Mouse (Mus musculus): Measurements from ENCODE around the gene Sdhc. TPM values are rescaled to one million over a fixed set of nuclear protein-coding genes. Genes with fewer than 3 reads are reported as not detected.

Sdhc gene
- polyA plus RNA-seq, 1 experiment from 2014 or later = 149 TPM

DNA sequence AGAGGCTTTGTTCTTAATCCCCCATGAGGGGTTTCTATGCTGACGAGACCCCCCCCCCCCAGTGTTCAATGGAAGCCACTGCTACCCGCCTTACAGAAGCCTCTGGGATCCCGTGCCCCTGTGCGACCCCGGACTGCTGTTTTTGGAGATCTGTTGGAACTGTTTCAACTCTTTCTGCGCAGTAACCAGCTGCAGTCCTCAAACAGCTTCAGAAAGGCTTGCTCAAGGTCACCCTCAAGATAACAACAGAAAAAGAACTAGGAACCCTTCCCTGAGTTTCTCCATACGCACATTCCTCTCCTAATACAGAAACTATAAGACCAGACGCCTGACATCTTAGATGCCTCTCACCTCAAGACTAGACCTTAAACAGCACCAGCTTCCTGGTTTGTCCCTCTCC, 38.6 kb upstream of the Sdhc start:
- H3K9me3 ChIP-seq (replicated peaks) = no peaks in the 10 kb centered on the region
- peaks cover 8% of the 10 kb centered on the region for H3K4me1 ChIP-seq (replicated peaks)
- H3K4me3 ChIP-seq (replicated peaks) = no peak overlapping the region
- 51% methylated on average over 8 of the region's 8 CpGs for WGBS (ENCODE audit: insufficient replicate concordance)
- ATAC-seq (ENCODE audit: insufficient read depth) = no peak
- H3K36me3 ChIP-seq (replicated peaks) = no peaks in the 10 kb centered on the region
- H3K4me2 ChIP-seq = no peak overlapping the region
- H3K27ac ChIP-seq (replicated peaks) = no peak overlapping the region
- no peak overlapping the region for H3K9ac ChIP-seq
- H3K27me3 ChIP-seq = peaks cover 44% of the 10 kb centered on the region

DNA sequence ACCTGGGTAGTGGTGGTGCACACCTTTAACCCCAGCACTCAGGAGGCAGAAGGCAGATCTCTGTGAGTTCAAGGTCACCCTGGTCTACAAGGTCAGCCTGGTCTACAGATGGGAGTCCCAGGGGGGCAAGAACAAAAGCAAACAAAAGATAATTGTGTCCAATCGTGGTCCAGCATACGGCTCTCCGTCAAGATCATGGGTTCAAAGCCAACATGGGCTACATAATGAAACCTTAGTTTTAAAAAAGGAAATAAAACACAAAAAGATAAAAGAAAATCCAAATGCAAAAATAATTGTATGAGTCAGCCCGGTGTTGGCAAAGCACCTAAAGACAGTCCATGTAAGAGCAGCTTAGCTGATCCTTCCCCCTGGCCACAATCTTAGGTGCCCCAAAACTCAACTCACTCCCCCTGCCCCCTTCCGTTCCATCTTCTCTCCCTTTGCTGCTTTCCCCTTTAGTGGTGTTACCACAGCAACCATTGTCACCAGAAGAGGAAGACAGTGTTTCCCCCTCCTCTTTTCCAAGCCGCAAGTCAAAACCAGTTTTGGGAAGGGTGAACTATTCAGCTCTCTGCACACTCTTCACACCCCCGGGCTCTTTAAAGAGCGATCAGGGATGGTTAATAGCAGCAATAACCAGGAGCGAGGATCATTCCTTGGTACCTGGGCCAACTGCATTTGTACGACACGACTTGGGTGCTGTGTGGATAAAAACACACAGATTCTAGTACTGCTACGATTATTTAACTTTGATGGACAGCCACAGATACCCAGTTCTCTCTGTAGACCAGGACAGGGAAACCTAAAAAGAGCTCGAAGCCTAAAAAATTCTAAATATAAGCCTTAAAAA, 37.7 kb upstream of the Sdhc start:
- peaks cover 12% of the 10 kb centered on the region for H3K4me1 ChIP-seq (replicated peaks)
- WGBS (ENCODE audit: insufficient replicate concordance) = 34% methylated on average over 13 of the region's 13 CpGs
- H3K27me3 ChIP-seq = peaks cover 35% of the 10 kb centered on the region
- no peak overlapping the region for H3K4me2 ChIP-seq
- H3K9me3 ChIP-seq (replicated peaks) = no peaks in the 10 kb centered on the region
- H3K9ac ChIP-seq = no peak overlapping the region
- no peak overlapping the region for H3K4me3 ChIP-seq (replicated peaks)
- H3K36me3 ChIP-seq (replicated peaks) = no peaks in the 10 kb centered on the region
- no peak for ATAC-seq (ENCODE audit: insufficient read depth)
- H3K27ac ChIP-seq (replicated peaks) = no peak overlapping the region

DNA sequence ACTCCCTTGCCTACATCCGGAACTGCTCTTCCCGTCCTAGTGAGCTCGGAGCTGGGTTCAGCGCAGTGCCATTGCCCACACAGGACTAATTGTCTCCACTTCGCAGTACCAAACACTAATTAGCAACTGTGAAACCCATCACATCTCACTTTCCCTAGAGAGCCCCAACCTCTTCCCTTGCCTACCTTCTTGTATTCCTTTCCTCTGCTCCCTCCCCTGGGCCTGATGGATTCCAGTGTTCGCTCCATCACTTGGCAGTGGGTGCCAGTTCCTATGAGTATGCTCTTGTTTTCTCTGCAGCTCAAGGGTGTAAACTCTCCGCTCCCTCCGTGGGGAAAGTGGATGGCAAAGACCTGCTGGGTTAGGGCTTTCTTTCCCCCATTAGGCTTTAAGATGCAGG, 35.3 kb upstream of the Sdhc start:
- Histone ChIP-seq H3K27ac (replicated peaks) (no peak overlapping the region), H3K9ac (no peak overlapping the region), H3K4me1 (replicated peaks) (peaks cover 12% of the 10 kb centered on the region), H3K4me3 (replicated peaks) (no peak overlapping the region), H3K4me2 (no peak overlapping the region), H3K36me3 (replicated peaks) (no peaks in the 10 kb centered on the region), H3K9me3 (replicated peaks) (no peaks in the 10 kb centered on the region), H3K27me3 (peaks cover 10% of the 10 kb centered on the region)
- no peak for ATAC-seq (ENCODE audit: insufficient read depth)
- WGBS (ENCODE audit: insufficient replicate concordance) = 75% methylated on average over 8 of the region's 8 CpGs

DNA sequence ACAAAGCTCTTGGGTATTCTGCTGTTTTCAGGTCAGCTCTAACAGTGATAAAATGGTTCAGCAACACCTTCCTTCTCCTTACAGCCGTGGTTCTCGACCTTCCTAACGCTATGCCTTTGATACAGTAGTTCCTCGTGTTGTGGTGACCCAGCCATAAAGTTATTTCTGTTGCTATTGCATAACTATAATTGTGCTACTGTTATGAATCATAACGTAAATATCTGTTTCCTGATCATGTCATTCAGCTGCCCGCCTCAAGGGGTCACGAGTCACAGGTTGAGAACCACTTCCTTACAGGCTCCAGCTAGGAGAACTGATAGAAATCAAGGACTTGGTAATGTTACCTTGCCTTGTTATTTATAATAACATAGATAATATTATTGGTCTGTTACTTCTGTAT, 33.9 kb upstream of the Sdhc start:
- no peak overlapping the region for H3K9ac ChIP-seq
- H3K9me3 ChIP-seq (replicated peaks) = no peaks in the 10 kb centered on the region
- H3K27ac ChIP-seq (replicated peaks) = no peak overlapping the region
- H3K36me3 ChIP-seq (replicated peaks) = no peaks in the 10 kb centered on the region
- no peak overlapping the region for H3K4me3 ChIP-seq (replicated peaks)
- peaks cover 6% of the 10 kb centered on the region for H3K4me1 ChIP-seq (replicated peaks)
- no peak for ATAC-seq (ENCODE audit: insufficient read depth)
- no peak overlapping the region for H3K4me2 ChIP-seq
- peaks cover 8% of the 10 kb centered on the region for H3K27me3 ChIP-seq
- WGBS (ENCODE audit: insufficient replicate concordance) = 18% methylated on average over 7 of the region's 7 CpGs

DNA sequence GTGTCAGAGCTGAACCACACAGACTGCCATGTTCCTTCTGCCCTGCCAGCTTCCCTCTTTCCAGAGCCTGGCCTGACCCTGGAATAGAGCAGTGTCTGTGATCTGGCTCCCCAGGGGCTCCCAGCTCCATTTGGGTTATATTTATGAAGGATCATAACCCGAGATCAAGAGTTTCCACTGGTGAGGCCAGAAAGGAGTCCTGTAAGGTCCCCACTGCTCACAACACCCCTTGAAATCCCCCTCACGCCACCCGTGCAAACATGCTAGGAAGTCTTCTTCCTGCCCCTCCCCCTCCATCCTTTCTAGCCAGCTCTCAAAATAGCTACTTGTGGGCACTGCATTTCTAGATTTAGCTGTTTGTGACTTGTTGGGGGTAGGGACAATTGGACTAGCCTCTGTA, 33.2 kb upstream of the Sdhc start:
- Histone ChIP-seq H3K27me3 (peaks cover 8% of the 10 kb centered on the region), H3K9me3 (replicated peaks) (no peaks in the 10 kb centered on the region), H3K9ac (no peak overlapping the region), H3K4me2 (no peak overlapping the region), H3K36me3 (replicated peaks) (no peaks in the 10 kb centered on the region), H3K27ac (replicated peaks) (no peak overlapping the region), H3K4me1 (replicated peaks) (0 out of 2 replicates have a peak, but pooled peaks cover 3% of the 10 kb centered on the region), H3K4me3 (replicated peaks) (no peak overlapping the region)
- WGBS (ENCODE audit: insufficient replicate concordance) = 21% methylated on average over 3 of the region's 3 CpGs
- no peak for ATAC-seq (ENCODE audit: insufficient read depth)

DNA sequence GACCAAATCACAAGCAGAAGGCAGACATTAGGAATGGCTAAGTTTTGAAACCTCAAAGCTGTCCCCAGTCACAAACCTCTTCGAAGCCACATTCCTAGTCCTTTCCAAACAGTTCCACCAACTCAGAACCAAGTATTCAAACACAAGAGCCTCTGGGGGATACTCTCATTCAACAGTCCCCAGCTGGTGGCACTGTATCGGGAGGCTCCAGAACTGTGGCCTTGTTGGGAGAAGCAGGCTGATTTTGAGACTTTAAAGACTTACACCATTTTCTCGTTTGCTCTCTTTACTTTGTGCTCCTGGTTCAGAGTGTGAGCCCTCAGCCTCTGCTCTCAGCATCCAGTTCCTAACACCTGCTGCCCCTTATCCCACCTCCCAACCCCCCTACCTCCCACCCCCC, 32.6 kb upstream of the Sdhc start:
- Histone ChIP-seq H3K9ac (no peak overlapping the region), H3K9me3 (replicated peaks) (no peaks in the 10 kb centered on the region), H3K4me3 (replicated peaks) (no peak overlapping the region), H3K4me1 (replicated peaks) (0 out of 2 replicates have a peak, but pooled peaks cover 3% of the 10 kb centered on the region), H3K27me3 (peaks cover 8% of the 10 kb centered on the region), H3K36me3 (replicated peaks) (no peaks in the 10 kb centered on the region), H3K4me2 (no peak overlapping the region), H3K27ac (replicated peaks) (no peak overlapping the region)
- WGBS (ENCODE audit: insufficient replicate concordance) = 74% methylated on average over 3 of the region's 3 CpGs
- no peak for ATAC-seq (ENCODE audit: insufficient read depth)

DNA sequence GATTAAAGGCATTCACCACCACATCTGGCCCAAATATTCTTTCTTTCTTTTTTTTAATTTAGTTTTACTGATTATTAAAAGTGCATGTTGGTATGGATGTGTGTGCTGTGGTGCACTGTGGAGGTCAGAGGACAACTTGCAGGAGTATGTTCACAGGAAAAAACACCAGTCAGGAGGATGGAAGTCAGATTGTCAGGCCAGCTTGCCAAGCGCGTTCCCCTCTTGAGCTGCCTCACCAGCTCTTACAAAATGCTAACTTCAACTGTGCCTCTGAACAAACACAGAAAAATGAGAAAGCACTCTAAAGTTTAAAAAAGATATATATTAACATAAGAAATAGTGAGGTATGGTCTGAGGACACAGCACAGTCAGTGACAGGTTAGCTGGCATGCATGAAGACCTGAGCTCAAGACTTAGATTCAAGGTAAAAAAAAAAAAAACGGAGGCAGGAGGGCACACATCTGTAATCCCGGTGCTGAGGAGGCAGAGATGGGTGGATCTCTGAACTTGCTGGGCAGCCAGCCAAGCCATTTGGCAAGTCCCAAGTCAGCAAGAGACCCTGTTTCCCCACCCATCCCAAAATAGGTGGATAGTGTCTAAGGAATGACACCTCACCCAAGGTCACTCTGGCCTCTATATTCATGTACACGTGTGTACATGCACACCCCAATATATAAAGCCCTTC, 29.2 kb upstream of the Sdhc start:
- H3K9ac ChIP-seq = no peak overlapping the region
- no peak overlapping the region for H3K4me3 ChIP-seq (replicated peaks)
- WGBS (ENCODE audit: insufficient replicate concordance) = 64% methylated on average over 5 of the region's 5 CpGs
- no peak for ATAC-seq (ENCODE audit: insufficient read depth)
- H3K4me2 ChIP-seq = no peak overlapping the region
- no peak overlapping the region for H3K27ac ChIP-seq (replicated peaks)
- no peaks in the 10 kb centered on the region for H3K9me3 ChIP-seq (replicated peaks)
- H3K36me3 ChIP-seq (replicated peaks) = no peaks in the 10 kb centered on the region
- H3K27me3 ChIP-seq = no peaks in the 10 kb centered on the region
- H3K4me1 ChIP-seq (replicated peaks) = 0 out of 2 replicates have a peak, but pooled peaks cover 3% of the 10 kb centered on the region

DNA sequence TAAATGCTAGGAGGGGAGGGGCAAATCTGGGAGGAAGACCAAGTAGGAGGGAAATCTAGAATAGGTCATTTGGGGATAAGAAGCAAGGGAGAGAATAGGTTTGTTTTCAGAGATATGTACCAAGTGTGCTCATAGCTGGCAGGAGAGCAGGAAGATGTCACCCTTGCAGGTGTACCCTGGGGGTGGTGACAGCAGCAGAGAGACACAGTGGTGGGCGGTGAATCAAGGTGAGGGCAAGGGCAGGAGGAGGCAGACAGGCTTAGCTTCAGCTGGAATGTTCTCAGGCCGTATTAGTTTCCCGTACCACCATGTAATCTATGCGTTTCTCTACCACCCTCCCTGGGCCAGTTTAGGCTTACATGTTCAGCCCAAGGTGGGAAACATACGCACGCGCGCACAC, 22.4 kb upstream of the Sdhc start:
- H3K4me2 ChIP-seq = no peak overlapping the region
- no peak overlapping the region for H3K9ac ChIP-seq
- H3K4me1 ChIP-seq (replicated peaks) = no peaks in the 10 kb centered on the region
- no peak for ATAC-seq (ENCODE audit: insufficient read depth)
- H3K36me3 ChIP-seq (replicated peaks) = no peaks in the 10 kb centered on the region
- 0 out of 2 replicates have a peak, but pooled peaks cover 2% of the 10 kb centered on the region for H3K27me3 ChIP-seq
- H3K4me3 ChIP-seq (replicated peaks) = no peak overlapping the region
- no peaks in the 10 kb centered on the region for H3K9me3 ChIP-seq (replicated peaks)
- no peak overlapping the region for H3K27ac ChIP-seq (replicated peaks)
- 84% methylated on average over 8 of the region's 8 CpGs for WGBS (ENCODE audit: insufficient replicate concordance)

DNA sequence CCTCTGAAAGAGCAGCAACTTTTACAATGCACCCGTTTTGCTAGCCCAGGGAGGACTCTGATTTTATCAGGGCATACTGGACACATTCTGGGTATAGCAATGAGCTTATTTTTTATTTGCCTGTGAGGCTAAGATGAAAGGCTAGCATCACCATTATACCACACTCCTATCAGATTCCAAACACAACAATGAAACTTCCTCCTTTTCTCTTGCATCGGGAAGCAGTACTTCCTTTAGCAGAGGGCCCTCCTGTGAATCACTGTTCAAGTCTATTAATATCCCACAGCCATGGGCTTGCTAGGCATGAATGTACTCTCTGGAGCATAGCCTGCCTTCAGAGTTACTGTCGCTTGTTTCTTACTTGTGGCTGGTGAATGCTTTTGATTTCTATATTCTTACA, 20.7 kb upstream of the Sdhc start:
- H3K4me3 ChIP-seq (replicated peaks) = no peak overlapping the region
- H3K9me3 ChIP-seq (replicated peaks) = no peaks in the 10 kb centered on the region
- H3K4me1 ChIP-seq (replicated peaks) = no peaks in the 10 kb centered on the region
- no peak overlapping the region for H3K4me2 ChIP-seq
- no peaks in the 10 kb centered on the region for H3K36me3 ChIP-seq (replicated peaks)
- 0 out of 2 replicates have a peak, but pooled peaks cover 4% of the 10 kb centered on the region for H3K27me3 ChIP-seq
- H3K27ac ChIP-seq (replicated peaks) = no peak overlapping the region
- no peak overlapping the region for H3K9ac ChIP-seq
- peak; percentile 42; the same call in 1 of the 2 replicates for ATAC-seq (ENCODE audit: insufficient read depth)
- WGBS (ENCODE audit: insufficient replicate concordance) = 10% methylated on average over 3 of the region's 3 CpGs

DNA sequence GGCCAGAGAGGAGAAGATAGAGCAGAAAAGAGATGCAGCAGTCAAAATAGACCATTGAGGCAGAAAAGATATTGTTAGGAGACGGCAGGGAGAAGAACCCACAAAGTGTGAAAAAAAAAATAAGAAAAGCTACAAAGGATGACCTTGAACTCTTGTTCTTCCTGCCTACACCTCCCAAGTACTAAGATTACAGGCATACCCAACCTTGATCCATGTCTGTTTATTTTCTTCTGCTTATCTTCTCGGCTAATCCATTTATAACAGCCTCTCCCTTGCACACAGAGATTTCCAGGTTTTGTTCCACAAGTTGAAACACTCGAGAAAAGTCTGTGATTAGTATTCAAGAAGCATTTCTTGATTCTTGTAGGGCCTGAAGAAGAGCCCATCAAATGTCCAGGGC, 19.5 kb upstream of the Sdhc start:
- ATAC-seq (ENCODE audit: insufficient read depth) = no peak
- no peaks in the 10 kb centered on the region for H3K36me3 ChIP-seq (replicated peaks)
- H3K4me3 ChIP-seq (replicated peaks) = no peak overlapping the region
- no peak overlapping the region for H3K27ac ChIP-seq (replicated peaks)
- H3K9ac ChIP-seq = no peak overlapping the region
- WGBS (ENCODE audit: insufficient replicate concordance) = 34% methylated on average over 3 of the region's 3 CpGs
- H3K4me1 ChIP-seq (replicated peaks) = no peaks in the 10 kb centered on the region
- H3K4me2 ChIP-seq = no peak overlapping the region
- no peaks in the 10 kb centered on the region for H3K9me3 ChIP-seq (replicated peaks)
- peaks cover 16% of the 10 kb centered on the region for H3K27me3 ChIP-seq

DNA sequence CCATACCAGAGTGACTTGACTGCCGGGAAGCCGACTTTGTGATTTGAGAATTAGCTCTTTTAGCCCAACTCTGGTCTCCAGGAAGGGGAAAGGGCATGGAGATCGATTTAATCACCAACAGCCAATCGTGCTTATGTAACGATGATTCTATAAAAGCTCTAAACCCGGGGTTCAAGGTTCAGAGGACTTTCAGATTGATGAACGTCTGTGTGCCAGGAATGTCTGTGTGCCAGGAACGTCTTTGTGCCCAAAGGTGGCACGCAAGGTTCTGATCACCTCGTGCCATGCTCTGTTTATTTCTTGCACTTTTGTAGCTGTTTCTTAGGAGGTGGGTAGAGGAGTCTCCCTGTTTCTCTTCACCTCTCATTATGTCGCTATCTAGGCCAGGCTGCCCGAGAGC, 18.5 kb upstream of the Sdhc start:
- no peak overlapping the region for H3K27ac ChIP-seq (replicated peaks)
- H3K27me3 ChIP-seq = peaks cover 18% of the 10 kb centered on the region
- 63% methylated on average over 12 of the region's 12 CpGs for WGBS (ENCODE audit: insufficient replicate concordance)
- H3K9me3 ChIP-seq (replicated peaks) = no peaks in the 10 kb centered on the region
- no peaks in the 10 kb centered on the region for H3K4me1 ChIP-seq (replicated peaks)
- no peak for ATAC-seq (ENCODE audit: insufficient read depth)
- H3K4me2 ChIP-seq = no peak overlapping the region
- no peaks in the 10 kb centered on the region for H3K36me3 ChIP-seq (replicated peaks)
- no peak overlapping the region for H3K9ac ChIP-seq
- H3K4me3 ChIP-seq (replicated peaks) = no peak overlapping the region

Data from liver, embryonic 15.5 days (tissue).